Mouse (Mus musculus) myocyte (in vitro differentiated cells): ENCODE measurements around the gene Pard6b.

Experiments
- E2F4 ChIP-seq: IDR thresholded peaks from one replicate; pipeline ENCODE4 v1.6.1; 2011; ENCODE audit warnings: mild to moderate bottlenecking, control low read depth, moderate library complexity; ENCODE audit not compliant: insufficient read depth
- MAX ChIP-seq: IDR thresholded peaks from one replicate; pipeline ENCODE4 v1.6.1; 2011; ENCODE audit warnings: low read depth, mild to moderate bottlenecking, control low read depth
- MYOD1 ChIP-seq, 3 experiments: IDR thresholded peaks; one replicate each; pipeline ENCODE4 v1.6.1; 2011; ENCODE audit warnings: control low read depth in 2 of 3, low read depth in 2 of 3, mild to moderate bottlenecking in 2 of 3, moderate library complexity in 1 of 3; ENCODE audit not compliant: insufficient read length in 2 of 3, control insufficient read depth in 1 of 3
- POLR2A ChIP-seq: IDR thresholded peaks from one replicate; pipeline ENCODE4 v1.6.1; 2011; ENCODE audit warnings: low read depth, mild to moderate bottlenecking, control low read depth, moderate library complexity; ENCODE audit not compliant: insufficient read length
- TCF12 ChIP-seq: IDR thresholded peaks from one replicate; pipeline ENCODE4 v1.6.1; 2011; ENCODE audit warnings: mild to moderate bottlenecking, control low read depth; ENCODE audit not compliant: poor library complexity, insufficient read depth, severe bottlenecking
- USF1 ChIP-seq: IDR thresholded peaks from one replicate; pipeline ENCODE4 v1.6.1; 2011; ENCODE audit warnings: low read depth, mild to moderate bottlenecking, control low read depth, moderate library complexity

GRCm38 (mm10) chr2:168081299-168081932 is 612 bp downstream of the Pard6b start:
- no peak for TF ChIP-seq POLR2A
- no peak for TF ChIP-seq E2F4
- no peak for TF ChIP-seq MAX
- TF ChIP-seq MYOD1 (IDR thresholded peaks at IDR 0.05; ENCODE audit: control insufficient read depth in 1 of 3, insufficient read length in 2 of 3, low read depth in 2 of 3): no peak
- TF ChIP-seq USF1: no peak
- TF ChIP-seq TCF12: no peak
